Mouse (Mus musculus) neural tube, embryonic 14.5 days (tissue): Measurements from ENCODE around the gene Chil1. TPM values are rescaled to one million over a fixed set of nuclear protein-coding genes. Genes with fewer than 3 reads are reported as not detected.

ENCODE experiments used
- ATAC-seq: fragments of 200-750 bp; cut with Nextera tagmentation; 2 replicates; pipeline ENCODE4 v1.8.0; 2017; ENCODE audit warnings: low read depth, mild to moderate bottlenecking, moderate TSS enrichment, moderate library complexity
- H3K27ac ChIP-seq: fragments of 300-500 bp; sonication (generic); 2 replicates; pipeline ENCODE4 v1.5.1; 2014; ENCODE audit warnings: low read depth, mild to moderate bottlenecking, control low read depth, low read length, moderate library complexity, mixed read lengths
- H3K27me3 ChIP-seq: fragments of 300-500 bp; sonication (generic); 2 replicates; pipeline ENCODE4 v1.6.1; 2014; ENCODE audit warnings: low read length; ENCODE audit not compliant: control insufficient read depth, insufficient read depth
- H3K36me3 ChIP-seq: fragments of 300-500 bp; sonication (generic); 2 replicates; pipeline ENCODE4 v1.6.1; 2014; ENCODE audit warnings: low read length, mixed read lengths; ENCODE audit not compliant: control insufficient read depth, insufficient read depth
- H3K4me1 ChIP-seq: fragments of 300-500 bp; sonication (generic); 2 replicates; pipeline ENCODE4 v1.6.1; 2014; ENCODE audit warnings: low read length; ENCODE audit not compliant: control insufficient read depth, insufficient read depth
- H3K4me2 ChIP-seq: fragments of 300-500 bp; sonication (generic); 2 replicates; pipeline ENCODE4 v1.6.1; 2014; ENCODE audit warnings: mild to moderate bottlenecking, low read depth, low read length, control low read depth
- H3K4me3 ChIP-seq: fragments of 300-500 bp; sonication (generic); 2 replicates; pipeline ENCODE4 v1.5.1; 2014; ENCODE audit warnings: low read depth, low read length, control low read depth, mixed read lengths
- H3K9ac ChIP-seq: fragments of 300-500 bp; sonication (generic); replicated peaks from 2 replicates; pipeline ENCODE4 v1.6.1; 2014; ENCODE audit warnings: low read depth, mild to moderate bottlenecking, control low read depth, low read length, mixed read lengths
- H3K9me3 ChIP-seq: fragments of 300-500 bp; sonication (generic); 2 replicates; pipeline ENCODE4 v1.6.1; 2016; ENCODE audit warnings: low read length; ENCODE audit not compliant: control insufficient read depth
- WGBS: fragments of 180-500 bp; shearing (Covaris S2); extraction: QIAGEN DNeasy Blood & Tissue Kit; methylation state at CpG from one replicate; pipeline ENCODE4 v1.1.7; 2014; 5-methylcytosine and 5-hydroxymethylcytosine counted together
- polyA plus RNA-seq: library from polyadenylated mRNA; unstranded; fragments of >200 nt; fragmentation: Nextera tagmentation; extraction: Ambion mirVana; gene quantifications from 2 replicates; pipeline ENCODE4 v1.2.1, GENCODE M21; 2014

Gene Chil1
- polyA plus RNA-seq, 1 experiment from 2014 or later: 2.7 TPM

DNA sequence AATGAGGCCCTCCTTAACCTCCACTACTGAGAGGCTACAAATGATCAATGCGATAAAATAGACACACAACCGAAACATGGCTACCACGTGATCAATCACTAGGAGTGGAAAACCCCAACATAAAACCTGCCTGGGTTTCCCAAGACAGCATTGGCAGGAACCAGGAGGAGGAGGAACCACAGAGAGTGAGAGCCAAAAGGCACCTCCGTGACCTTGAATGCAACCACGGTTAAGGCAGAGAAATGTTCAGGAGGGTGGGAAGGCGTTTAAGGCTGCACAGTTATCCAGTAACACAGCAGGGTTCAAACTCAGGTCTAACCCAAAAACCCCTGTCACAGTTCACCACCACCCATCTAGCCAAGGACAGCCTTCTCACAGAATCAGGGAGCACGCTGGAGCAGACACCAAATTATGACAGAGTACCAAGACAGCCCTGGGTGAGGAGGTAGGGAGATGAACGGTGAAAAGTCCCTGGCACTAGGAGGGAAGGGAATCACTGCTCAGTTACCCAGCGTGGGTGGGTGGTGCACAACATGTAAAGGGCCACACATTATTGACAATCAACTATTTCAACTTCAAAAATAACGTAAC, 48.8 kb downstream of the Chil1 start:
- Histone ChIP-seq H3K27me3 (peaks cover 20% of the 10 kb centered on the region), H3K4me2 (no peak overlapping the region), H3K27ac (no peak overlapping the region), H3K4me3 (no peak overlapping the region), H3K4me1 (peaks cover 21% of the 10 kb centered on the region), H3K36me3 (no peaks in the 10 kb centered on the region), H3K9me3 (no peaks in the 10 kb centered on the region), H3K9ac (no peak overlapping the region)
- no peak for ATAC-seq
- 85% methylated on average over 10 of the region's 10 CpGs for WGBS

DNA sequence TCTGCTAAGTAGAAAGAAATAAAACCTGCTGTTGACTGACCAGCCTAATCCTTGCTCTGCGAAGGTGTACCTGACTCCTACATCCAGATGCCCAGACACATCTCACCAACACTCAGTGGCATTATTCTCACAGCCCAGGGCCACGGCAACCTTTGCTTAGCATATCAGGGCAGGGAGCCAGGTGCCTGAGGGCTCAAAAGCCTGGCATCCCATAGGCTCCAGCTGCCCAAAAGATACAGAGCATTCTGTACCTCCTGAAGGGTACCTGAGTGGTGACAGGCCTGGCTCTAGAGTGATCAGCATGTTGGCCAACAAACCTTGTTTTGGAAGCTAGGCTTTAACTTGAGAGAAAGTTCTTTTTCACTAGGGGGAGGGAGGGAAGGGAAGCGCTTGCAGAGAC, 49.3 kb downstream of the Chil1 start:
- no peaks in the 10 kb centered on the region for H3K9me3 ChIP-seq
- 85% methylated on average over 3 of the region's 3 CpGs for WGBS
- peaks cover 20% of the 10 kb centered on the region for H3K27me3 ChIP-seq
- H3K4me3 ChIP-seq: no peak overlapping the region
- no peak overlapping the region for H3K9ac ChIP-seq
- ATAC-seq: no peak
- H3K4me2 ChIP-seq: no peak overlapping the region
- H3K4me1 ChIP-seq: peaks cover 25% of the 10 kb centered on the region
- no peaks in the 10 kb centered on the region for H3K36me3 ChIP-seq
- H3K27ac ChIP-seq: no peak overlapping the region

DNA sequence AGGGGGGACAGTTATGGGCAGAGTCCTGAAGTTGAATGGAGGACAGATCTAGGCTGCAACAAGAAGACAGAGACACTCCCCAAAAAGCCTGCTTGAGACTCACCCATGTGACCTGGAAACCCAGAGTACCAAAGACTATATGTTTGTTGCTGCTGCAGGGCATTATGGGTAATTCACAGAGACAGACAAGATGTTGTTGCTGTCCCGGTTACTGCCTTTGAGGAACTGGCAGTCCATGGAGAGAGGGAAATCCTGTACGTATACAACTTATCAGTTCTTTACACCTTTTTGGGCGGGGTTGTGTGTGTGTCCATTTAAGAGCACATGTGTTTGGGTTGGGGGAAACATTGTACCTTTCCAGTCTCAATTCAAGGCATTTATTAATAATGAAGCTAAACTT, 49.7 kb downstream of the Chil1 start:
- H3K4me2 ChIP-seq: no peak overlapping the region

DNA sequence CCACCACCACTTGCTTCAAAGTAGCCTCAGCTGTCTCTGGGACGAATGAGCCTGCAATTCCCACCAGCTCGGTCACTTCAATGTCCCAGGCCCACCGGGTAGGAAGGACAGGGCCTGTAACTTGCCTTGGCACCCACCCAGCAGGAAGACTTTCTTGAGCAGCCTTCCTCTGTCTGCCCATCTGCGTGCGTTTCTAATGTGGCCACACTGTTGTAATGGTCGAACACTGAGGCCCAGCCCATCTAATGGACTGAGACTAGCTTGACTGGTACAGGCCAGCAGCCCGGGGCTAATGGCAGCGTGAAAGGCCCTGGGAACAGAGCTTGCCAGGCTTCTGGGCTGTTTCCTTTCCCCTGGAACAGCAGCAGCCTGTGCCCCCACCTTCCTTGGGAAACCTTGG, 50.4 kb downstream of the Chil1 start:
- Histone ChIP-seq H3K9ac (no peak overlapping the region), H3K36me3 (no peaks in the 10 kb centered on the region), H3K4me1 (peaks cover 25% of the 10 kb centered on the region), H3K9me3 (no peaks in the 10 kb centered on the region), H3K27ac (no peak overlapping the region), H3K4me2 (peak overlapping the region; percentile 88; the same call in 1 of the 2 replicates), H3K4me3 (no peak overlapping the region), H3K27me3 (peaks cover 20% of the 10 kb centered on the region)
- WGBS: 62% methylated on average over 8 of the region's 8 CpGs
- no peak for ATAC-seq

More for the DNA sequence above, 49.7 kb downstream of the Chil1 start:
- WGBS: 76% methylated on average over 3 of the region's 3 CpGs
- Histone ChIP-seq H3K27ac (no peak overlapping the region), H3K36me3 (no peaks in the 10 kb centered on the region), H3K27me3 (peaks cover 20% of the 10 kb centered on the region), H3K4me1 (peaks cover 25% of the 10 kb centered on the region), H3K4me3 (no peak overlapping the region), H3K9me3 (no peaks in the 10 kb centered on the region), H3K9ac (no peak overlapping the region)
- no peak for ATAC-seq

DNA sequence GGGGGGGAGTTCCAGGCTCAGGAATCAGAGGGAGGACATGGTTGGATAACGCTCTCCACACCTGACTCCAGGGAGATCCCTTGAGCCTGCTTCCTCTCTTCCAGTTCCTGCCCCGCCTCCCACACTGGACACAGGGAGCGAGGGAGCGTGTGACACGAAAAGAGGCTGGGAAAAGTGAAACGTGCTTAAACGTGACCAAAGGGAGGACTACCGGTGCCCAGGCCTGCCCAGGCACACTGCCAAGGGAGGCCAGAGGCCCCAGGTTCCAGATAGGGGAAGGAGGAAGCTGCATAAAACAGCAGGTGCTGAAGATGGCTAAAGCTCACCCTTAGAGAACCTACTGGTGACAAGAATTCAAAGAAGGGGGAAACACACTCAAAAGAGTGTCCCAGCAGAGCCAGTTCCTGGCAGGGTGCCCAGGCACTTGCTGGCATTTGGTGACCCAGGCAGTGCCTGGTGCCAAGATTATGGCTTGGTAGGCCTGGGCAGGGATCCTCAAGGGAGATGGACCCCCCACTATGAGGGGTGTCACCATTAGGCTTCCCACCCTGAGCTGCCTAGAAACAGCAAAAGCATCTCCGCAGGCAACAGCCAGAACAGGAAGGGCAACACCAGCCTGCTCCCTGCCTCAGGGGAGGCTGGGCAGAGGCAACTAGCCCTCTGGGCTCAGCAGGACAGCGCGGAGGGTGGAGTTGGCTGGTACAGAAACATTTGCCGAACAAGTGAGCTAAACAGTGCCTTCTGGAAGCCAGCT, 51.0 kb downstream of the Chil1 start:
- 53% methylated on average over 12 of the region's 12 CpGs for WGBS
- peaks cover 20% of the 10 kb centered on the region for H3K27me3 ChIP-seq
- no peaks in the 10 kb centered on the region for H3K9me3 ChIP-seq
- peaks cover 25% of the 10 kb centered on the region for H3K4me1 ChIP-seq
- peak overlapping the region; percentile 88 for H3K4me2 ChIP-seq
- no peak overlapping the region for H3K27ac ChIP-seq
- peak; percentile 28; the same call in 1 of the 2 replicates for ATAC-seq
- H3K4me3 ChIP-seq: peak overlapping the region; percentile 47; the same call in 1 of the 2 replicates
- H3K36me3 ChIP-seq: no peaks in the 10 kb centered on the region
- H3K9ac ChIP-seq: 0 out of 2 replicates have a peak overlapping the region, but pooled peaks have one; percentile 7

GRCm38 (mm10) chr1:134233681-134234454, 51.9 kb downstream of the Chil1 start:
- Histone ChIP-seq H3K4me2 (peak overlapping the region; percentile 88), H3K4me1 (peaks cover 25% of the 10 kb centered on the region), H3K36me3 (no peaks in the 10 kb centered on the region), H3K27me3 (peaks cover 20% of the 10 kb centered on the region), H3K4me3 (peak overlapping the region; percentile 47), H3K9me3 (no peaks in the 10 kb centered on the region), H3K27ac (no peak overlapping the region), H3K9ac (peak overlapping the region; percentile 63)
- WGBS: 50% methylated on average over 19 of the region's 19 CpGs
- no peak for ATAC-seq

DNA sequence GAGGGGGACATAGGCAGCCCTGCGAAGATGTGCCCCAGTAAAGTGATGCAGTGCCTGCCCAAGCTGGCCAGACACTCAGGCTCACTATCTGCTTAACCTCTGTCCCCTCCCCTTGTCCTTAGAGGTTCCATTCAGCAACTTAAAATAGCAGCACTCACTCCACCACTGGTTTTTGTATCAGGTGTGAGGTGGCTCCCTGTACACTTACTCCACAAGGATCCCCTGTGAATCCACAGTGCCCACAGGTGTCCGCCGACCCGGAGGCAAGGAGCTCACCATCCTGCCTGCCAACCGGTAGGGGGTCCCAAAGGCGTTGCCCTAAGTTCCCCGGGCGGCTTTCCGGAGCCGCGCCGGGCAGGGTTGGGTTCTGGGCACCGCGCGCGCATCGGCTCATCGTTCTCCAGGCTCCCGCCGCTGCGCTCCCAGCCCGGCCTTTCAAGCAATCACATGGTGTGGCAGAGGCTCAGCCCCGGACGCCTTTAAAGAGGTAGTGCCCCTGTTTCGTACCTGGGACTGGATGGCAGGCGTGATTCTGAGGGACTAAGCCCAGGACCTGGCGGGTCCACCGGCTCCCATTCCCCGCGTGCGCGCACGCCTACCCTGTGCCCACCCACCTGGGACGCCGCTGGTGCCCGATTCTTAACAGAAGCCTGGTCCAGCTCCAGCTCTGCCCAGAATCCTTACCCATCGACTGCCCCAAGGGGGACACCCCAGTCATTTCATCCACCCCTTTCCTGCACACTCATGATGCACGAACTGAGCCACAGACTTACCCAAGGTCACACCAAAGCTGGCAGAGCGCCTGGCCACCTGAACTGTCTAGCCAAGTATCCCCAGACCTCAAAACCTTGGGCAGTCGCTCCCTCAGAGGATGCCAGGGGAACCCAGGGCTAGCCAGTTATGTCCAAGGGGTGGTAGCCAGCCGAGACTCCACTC, 52.7 kb downstream of the Chil1 start:
- Histone ChIP-seq H3K4me2 (peak overlapping the region; percentile 88), H3K36me3 (no peaks in the 10 kb centered on the region), H3K4me3 (peak overlapping the region; percentile 47), H3K9ac (peak overlapping the region; percentile 63), H3K4me1 (peaks cover 25% of the 10 kb centered on the region), H3K27me3 (peaks cover 20% of the 10 kb centered on the region), H3K9me3 (no peaks in the 10 kb centered on the region), H3K27ac (no peak overlapping the region; the same call in 1 of the 2 replicates)
- peak; percentile 65 for ATAC-seq
- WGBS: 1% methylated on average over 41 of the region's 41 CpGs

GRCm38 (mm10) chr1:134235391-134235921, 53.5 kb downstream of the Chil1 start, which contains the start of gene Adora1:
Adora1 (minus strand) TSS chr1:134235431.
- peak within 1 kb of the TSS; percentile 88 for H3K4me2 ChIP-seq
- H3K36me3 ChIP-seq: no peaks in the 10 kb centered on the region
- peak within 1 kb of the TSS; percentile 47 for H3K4me3 ChIP-seq
- peaks cover 20% of the 10 kb centered on the region for H3K27me3 ChIP-seq
- no peak within 1 kb of the TSS; the same call in 1 of the 2 replicates for H3K27ac ChIP-seq
- no peaks in the 10 kb centered on the region for H3K9me3 ChIP-seq
- H3K4me1 ChIP-seq: peaks cover 25% of the 10 kb centered on the region
- peak; percentile 22; the same call in 1 of the 2 replicates for ATAC-seq
- peak within 1 kb of the TSS; percentile 63 for H3K9ac ChIP-seq
- WGBS: 2% methylated on average over 27 of the region's 37 CpGs
